Mouse (Mus musculus) spleen, postnatal 10 days (tissue): ENCODE results near the gene Cdk6.

ENCODE experiments used
- DNase-seq, 2 experiments: peaks; one replicate each; pipeline ENCODE4 v3.0.0; 2021 to 2022; ENCODE audit warnings: low spot score in 2 of 2

Gene Cdk6

DNA sequence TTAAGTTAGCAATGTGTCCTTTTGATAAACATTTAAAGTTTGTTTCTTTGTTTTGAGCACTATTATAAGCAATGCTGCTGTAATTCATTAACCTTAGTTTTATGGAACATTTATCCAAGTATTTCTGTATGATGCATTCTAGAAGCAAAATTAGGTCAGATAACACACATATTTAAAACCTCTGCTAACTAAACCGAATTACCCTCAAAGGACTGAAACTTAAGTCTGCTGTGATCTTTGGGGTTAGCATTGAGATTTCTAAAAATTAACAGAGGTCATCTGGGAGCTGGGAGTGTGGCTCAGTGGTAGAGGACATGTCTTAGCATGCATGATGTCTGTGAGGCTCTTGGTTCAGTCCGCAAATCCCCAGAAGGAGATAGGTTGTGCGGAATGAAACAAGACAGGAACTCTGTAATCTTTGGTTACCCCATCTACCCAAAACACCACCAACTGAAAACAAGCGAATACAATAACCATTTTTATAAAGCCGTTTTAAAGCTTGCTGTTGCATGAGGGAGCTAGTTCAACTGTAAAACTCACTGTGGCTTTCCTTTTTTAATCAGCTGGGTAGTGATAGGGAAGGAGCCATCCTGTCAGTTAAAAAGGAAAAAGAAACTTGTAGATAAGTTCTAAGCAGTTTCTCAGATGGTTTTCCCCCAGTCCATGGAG, 141.9 kb downstream of the Cdk6 start:
- DNase-seq = no peak

DNA sequence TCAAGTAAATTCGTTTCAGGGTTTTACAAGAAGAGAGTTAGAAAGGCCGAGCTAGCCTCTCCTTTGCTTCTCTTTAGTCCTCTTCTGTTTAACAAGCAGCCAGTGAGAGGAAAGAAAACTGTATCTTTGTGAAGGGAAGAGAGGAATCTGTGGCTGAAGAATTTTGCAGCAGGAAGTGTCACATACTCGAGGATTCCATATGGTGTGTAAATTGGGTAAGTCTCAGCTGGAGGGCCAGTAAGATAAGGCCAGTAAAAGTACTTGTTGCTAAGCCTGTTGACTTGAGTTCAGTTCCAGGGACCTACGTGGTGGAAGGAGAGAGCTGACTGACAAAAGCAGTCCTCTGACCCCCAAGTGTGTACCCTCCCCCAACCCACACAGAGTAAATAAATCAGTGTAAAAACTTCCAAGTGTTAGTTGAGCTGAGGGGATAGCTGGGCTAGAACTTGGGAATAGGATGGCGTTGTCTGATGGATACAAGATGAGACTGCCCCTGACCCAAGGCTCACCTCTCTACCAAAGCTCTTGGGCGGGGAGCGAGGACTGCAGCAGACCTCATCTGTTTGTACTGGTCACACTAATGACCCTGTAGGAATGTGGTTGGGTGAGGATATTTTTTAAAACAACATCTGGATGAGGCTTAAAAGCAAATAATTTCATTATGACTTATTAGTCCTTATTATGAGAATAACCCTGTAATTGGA, 145.4 kb downstream of the Cdk6 start:
- DNase-seq = no peak

DNA sequence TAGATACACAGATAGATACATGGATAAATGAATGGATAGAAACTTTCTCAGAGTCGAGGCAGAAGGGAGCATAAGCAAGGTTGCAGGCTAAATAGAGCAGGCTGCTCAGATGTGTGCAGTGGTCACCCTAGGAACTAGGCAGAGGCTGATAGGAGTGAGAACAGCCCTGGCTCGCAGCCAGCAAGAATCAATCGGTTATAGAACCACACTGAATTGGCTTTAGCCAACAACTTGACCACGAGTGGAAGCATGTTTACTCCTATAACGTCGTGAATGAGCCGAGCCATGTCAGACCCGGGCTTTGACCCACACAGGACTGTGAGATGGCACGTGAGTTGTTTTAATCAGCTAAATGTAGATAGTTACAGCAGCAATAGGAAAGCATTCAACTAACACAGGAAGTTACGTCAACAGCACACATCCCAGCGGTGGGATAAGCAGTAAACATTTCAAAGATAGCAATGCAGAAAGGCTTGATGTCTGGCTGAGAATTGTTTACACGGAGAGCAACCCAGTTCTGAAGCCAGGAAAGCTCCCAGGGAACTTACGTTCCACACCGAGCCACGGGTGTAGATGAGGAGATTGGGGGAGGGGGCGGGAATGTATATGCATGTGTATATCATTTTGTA, 147.0 kb downstream of the Cdk6 start:
- no peak for DNase-seq

DNA sequence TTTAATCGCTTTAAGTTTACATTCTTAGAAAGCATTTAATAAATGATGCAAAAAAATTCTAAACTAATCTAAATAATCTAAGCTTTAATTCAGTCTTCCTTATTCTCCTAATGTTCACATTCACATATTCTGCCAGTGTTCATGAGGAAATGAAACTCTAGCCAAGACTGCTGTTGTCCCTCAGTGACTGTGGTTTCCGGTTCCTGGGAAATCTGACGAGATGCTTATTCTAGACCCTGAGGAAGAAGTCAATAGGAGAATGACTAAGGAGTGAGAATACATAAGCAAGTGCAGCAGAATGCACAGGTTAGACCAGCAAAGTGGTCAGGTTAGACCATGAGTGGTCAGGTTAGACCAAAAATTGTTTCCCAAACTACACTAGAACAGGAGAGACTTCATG, 149.1 kb downstream of the Cdk6 start:
- no peak for DNase-seq

DNA sequence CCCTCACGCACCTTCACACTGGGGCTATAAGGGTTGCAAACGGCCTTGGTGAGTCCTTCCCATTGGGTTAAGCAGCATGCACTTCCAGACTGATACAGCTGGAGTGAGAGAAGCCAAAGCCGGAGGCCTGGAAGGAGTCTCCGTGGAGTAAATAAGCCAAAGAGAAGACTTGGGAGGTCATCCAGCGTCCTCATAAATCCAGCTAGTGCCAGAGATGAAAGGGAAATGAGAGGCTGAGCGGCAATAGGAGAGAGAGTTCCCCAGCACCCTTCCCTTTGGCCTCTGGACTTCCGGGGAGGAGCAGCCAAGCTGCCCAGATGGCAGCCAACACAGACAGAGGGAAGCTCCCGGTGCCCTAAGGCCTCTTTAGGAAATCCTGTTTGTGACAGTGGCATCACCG, 149.8 kb downstream of the Cdk6 start:
- DNase-seq = no peak

DNA sequence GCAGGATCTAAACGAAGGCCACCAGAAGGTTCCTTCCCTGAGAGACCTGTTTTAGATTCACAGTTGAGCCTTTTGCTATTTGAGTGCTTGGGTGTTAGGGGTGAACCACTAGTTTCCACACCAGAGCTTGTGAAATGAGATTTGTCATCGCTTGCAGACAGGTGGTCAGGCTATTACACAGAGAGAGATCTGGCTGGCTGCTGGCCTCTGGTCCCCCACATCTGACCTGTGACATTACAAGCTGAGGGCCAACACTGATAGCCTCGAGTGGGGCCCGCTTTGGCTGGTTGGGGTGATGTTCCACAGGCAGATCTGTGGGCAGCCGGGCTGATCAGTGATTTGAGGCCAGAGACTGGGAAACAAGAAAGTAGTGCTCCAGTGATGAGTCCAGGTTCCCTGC, 150.6 kb downstream of the Cdk6 start:
- no peak for DNase-seq

DNA sequence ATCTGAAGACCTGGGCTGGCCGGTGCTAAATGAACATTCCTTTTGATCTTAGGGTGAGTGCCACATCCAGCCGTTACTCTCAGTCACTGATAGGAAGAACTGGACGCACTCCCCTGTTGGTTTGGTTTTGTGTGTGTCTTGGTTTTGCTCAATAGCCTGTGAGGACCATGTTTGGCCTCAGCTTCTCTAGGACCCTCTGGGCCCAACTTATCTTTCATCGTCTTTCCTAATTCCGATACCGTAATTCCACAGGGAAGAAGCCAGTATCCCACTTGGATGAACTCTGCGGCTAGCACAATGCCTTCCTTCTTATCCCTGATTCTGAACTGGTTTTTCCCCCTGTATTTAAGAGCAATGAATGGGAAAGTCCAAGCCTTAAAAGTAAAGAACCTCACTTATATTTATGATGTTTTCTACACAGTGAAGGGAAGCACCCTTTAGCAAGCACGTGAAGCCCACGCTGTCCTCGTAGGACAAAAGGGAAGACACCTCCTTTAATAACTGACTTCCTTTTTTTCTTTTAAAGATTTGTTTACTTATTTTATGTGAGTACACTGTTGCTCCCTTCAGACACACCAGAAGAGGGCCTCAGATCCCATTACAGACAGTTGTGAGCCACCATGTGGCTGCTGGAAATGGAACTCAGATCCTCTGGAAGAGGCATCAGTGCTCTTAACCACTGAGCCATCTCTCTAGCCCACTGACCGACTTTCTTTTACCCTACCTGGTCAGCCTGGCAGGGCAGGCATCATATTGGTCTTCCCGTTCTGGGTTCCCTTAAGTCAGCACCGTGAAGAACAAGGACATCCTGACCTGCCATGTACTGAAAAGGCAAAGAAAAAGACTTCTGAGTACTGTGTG, 151.7 kb downstream of the Cdk6 start:
- no peak for DNase-seq

DNA sequence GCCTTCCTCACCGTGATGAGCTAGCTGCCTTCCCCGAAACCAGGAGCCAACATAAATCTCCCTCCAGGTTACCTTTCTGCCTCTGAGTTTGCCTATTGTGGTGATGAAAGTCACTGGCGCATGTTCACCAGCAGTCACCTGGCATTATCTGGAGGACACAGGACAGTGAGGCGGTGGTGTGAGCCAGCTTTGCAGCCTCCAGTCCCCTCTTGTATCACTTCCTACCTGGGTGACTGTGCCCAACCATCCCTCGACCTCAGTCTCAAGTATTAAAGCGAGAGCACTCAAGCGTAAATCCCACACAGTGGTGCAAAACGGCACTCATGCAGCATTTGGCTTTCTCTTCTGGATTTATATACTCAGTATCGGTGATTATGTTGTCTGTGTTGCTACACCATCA, 152.7 kb downstream of the Cdk6 start:
- no peak for DNase-seq

DNA sequence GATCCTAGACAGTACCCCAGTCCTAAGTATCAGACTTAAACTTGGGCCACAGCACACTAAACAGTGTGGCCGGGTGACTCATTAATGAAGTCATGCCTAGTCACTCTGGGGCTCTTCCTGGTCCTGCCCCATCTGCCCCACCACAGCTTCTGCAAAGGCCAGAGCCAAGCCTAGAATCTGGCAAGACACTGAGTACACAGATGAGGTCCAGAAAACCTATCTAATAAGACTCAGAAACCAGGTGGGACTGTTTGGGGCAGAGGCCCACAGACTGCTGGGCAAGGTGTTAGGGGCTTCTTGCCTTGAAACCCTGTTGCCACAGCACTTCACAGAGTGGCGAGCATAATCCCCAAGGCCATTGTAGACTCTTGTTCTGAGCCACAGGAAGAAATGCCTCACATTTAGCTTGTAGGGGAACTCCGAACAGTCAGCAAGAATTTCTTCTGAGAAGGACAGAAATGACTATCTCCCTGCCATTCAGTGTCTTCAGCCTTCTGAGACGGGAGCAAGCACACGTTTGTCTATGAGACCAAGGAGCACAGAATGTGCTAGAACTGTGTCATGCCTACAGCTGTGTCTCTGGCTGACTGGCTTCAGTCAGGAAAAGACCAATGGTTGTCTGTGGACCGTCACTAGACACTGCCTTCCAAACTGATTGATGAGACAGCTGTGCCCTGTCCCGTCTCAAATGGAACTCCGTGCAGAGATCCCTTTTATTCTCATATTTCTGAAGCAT, 153.3 kb downstream of the Cdk6 start:
- no peak for DNase-seq

DNA sequence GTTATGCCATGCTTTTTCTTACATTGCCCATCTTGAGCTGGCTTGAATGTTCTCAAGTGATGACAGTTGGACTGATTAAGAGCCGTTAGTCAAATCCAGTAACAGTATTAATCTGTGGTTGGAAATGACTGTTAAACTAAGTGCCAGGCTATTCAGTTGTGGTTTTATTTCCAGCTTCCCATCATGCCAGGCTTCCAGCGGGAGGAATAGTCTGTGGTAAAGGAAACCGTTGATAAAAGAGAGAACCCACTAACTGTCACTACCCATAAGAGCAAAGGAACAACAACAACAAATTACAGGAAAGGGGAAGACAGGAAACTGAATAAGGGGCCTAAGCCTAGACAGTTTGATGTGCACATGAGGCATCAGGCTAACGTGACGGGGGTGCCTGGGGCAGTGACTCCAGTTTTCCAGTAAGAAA, 156.2 kb downstream of the Cdk6 start:
- DNase-seq = no peak

DNA sequence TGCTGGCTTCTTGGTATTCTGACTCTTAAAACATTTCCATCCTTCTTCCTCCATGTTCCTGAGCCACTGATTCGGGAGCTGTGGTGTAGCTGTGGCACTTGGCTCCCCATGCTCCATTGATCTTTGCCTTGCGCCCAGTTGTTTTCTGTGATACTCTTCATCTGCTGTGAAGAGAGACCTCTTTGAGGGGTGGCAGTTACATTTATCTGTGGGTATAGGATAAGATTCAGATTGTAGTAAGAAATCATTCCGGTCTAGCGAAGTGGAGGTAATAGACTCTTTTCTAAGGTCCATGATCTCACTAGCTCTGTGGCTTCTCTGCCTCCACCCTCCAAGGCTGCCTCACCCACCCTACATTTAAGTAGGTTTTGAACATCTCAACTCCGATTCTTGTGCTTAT, 159.0 kb downstream of the Cdk6 start:
- DNase-seq = no peak

DNA sequence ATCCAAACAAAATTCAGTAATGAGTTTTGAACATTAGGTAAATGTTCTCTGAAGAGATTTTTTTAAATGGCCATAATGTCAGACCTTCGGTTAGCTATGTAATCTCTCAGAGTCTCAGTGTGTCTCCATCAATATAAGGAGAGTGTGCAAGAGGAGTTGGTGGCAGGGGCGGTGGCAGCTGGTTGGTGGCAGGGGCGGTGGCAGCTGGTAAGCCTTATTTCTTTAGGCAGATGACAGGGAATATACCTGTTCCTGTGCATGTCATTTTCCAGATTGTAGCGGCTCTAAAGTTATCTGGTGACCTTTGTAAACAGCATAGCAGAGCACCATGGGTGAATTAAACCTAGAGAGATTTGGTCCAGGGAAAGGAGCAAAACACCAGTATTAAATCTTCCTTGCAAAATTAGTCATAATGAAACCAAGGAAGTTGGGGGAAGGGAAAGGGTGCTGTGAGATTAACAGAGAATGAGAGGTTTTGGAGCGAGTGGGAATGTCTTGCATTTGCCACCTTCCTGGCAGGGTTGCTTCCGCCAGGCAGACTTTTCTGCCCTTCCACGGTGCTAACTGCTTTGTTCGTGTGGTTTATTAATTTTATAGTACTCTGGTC, 159.8 kb downstream of the Cdk6 start:
- DNase-seq = no peak

DNA sequence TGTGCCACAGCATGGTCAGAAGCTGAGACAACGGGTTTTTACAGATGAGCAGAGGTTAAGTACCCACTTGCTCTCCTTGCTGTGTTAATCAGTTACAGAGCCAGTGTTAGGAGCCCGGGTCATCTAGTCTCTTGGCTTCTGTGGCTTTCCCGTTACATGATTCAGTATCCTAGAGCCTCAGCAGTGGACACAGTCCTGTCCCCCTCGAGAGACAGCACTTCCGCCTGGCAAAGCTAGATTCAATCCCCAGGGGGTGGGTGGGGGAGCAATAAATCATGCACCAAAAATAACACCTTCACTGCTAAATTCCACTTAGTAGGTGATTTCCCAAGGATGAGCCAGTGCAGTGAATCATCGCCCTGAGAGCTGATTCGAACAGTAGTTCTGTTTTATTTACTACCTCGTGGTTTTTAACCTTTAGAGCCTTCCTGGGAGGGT, 160.3 kb downstream of the Cdk6 start:
- no peak for DNase-seq

DNA sequence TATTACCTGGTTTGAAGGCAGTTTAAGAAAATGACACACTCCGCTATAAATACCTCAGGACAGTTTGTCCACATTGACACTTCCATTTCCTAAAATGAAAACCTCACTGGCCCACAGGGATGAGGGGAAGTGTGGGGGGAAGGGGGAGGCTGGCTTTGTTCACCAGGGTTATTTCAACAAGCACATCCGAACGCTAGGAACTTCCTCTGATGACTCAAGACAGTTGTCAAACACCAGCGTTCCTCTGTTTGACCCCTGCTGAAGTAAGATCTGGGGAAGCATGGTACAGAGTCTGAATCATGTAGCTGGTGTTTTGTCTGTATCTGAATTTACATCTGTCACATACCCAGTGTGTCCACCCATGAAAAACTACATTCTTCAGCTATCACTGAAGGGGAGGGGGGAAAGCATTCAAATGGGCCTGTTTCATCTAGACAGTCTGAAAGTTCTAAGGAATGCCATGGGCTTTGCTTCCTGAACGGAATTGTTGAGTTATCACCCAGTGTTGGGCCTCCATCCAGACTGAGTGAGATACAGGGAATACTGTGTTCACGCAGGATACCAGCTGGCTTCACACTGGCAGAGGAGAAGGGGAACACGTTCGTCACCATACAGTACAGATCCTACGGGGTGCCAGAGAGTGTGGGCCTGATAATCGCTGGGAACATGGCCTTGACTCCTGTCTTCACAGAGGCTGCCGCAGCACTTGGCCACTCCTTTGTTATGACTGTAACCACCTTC, 161.5 kb downstream of the Cdk6 start:
- DNase-seq = peak in 1 of 2 experiments; percentile 45

DNA sequence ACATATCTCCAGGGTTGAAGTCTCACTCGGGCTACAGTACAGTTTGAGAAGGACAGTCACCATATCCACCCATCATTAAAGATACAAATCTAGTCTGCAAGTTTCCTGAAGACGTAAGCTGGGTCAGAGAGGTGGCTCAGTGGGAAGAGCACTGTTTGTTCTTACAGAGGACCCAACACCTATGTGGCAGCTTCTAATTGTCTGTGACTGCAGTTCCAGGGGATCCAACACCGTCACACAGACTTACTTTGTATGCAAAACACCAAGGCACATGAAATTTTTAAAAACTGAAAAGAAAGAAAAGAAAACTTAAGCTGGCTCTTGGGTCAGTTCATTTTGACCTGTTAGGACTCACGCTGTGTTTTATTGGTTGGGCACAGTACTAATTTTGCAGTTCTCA, 162.1 kb downstream of the Cdk6 start:
- no peak for DNase-seq

DNA sequence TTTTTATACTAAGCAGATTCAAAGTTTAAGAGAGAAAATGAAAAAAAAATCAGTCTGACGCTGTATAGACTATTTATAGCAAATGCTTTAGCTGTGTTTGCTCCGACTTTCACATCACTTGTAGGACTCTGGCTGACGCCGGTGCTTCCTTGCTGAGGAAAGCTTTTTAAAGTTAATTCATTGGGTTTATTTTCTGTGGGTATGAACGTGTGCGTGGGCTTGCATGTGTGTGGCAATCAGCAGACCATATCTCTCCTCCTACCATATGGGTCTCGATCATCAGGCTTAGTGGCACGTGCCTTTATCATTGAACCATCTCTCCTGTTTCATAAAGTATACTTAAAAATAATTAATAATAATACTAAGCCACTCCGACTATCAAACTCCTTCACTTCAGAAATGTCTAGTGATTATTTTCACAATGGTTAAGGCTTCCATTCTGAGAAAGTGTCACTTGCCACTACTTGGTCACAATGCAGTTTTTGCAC, 162.6 kb downstream of the Cdk6 start:
- no peak for DNase-seq

DNA sequence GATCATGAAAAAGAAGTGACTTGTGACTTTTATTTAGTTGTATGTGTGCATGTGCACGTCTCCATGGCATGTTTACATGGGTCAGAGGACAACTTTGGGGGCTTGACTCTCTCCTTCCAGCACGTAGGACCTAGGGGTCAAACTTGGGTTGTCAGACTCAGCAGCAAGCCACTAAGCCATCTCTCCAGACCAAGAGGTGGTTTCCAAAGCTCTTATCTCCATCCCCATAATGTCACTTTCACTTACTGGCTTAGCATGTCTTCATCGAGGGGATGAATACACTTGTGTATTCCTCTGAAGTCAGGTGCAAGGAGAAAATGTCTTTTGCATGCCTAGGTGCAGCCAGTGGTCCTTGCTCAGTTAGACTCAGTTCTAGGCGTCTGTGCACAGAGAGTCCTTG, 163.2 kb downstream of the Cdk6 start:
- DNase-seq = no peak

DNA sequence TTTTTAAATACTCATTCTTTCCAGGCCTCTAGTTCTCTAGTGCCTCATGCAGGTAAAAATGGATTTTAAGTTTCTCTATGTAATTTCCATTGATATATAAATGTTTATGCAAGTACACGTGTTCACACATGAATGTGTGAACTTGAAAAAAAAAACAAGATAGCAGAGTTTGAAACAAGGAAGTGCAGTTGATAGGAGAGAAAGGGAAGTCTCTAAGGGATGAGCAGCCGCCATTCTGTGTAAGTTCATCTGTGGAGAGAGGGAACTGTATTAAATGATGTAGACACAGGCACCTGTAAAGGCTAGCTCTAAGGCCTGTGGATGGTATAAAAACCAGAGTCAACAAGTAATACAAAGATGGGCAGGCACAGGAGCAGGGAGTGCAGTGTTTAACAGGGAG, 164.3 kb downstream of the Cdk6 start:
- DNase-seq = no peak

DNA sequence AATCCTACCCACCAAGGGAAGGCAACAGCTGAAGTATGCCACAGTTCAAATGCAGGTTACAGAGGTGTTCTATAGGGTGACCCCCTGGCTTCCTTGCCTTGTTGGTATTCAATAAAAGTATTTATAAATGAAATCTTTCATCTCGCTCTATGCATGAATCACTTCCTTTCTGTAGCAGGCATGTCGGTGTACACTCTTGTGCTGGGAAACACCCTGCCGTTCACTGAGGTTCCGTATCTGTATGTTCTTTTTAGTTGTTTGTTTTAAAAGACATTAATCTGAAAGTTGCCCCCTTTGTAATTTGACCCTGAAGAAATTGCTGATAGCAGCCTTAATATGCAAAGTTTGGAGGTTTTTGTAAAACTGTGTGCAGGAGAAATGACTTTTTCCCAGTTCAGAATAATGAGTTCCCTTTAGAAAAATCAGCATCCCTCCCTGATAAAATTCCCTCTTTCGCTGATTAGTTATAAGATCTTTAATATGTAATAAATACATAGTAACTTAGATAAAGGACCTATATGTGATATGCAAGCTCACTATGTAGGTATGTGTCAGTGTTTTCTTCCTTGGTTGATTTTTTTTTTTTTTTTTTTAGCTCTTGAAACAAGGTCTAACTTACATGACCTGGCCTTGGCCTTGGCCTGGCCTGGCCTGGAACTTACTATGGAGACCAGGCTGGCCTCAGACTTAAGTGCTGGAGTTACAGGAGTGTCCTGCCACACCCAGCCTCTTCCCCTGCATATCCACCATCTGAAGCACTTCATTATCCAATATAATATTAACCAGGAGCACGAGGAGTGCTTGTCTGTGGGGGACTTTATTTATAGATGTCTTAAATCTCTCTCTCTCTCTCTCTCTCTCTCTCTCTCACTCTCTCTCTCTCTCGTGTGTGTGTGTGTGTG, 167.4 kb downstream of the Cdk6 start:
- no peak for DNase-seq
